In genomic region chr5:77807726-77808125, GRCm38 (mm10) we compare ENCODE assay signal across 8 mouse cellular contexts.
DNase-seq lines count a peak whose midpoint lies in the region; ATAC-seq lines count a peak whose summit lies in the region.

No protein-coding gene starts in this region.

- no peaks in the 10 kb centered on the region for H3K36me3 ChIP-seq in hindbrain, embryonic 11.5 days (ENCODE audit: control insufficient read depth, insufficient read depth, low read length)
- no peaks in the 10 kb centered on the region for H3K36me3 ChIP-seq in hindbrain, embryonic 16.5 days (ENCODE audit: control insufficient read depth, insufficient read depth, low read length)
- H3K36me3 ChIP-seq in hindbrain, embryonic 12.5 days = no peaks in the 10 kb centered on the region

- 33% methylated on average over 3 of the region's 3 CpGs for WGBS in hindbrain, embryonic 11.5 days
- 31% methylated on average over 3 of the region's 3 CpGs for WGBS in hindbrain, embryonic 16.5 days
- WGBS in hindbrain, embryonic 12.5 days = 39% methylated on average over 3 of the region's 3 CpGs

- no peak; the same call in 1 of the 2 replicates for ATAC-seq in hindbrain, embryonic 11.5 days (ENCODE audit: low FRiP score)
- ATAC-seq in hindbrain, embryonic 16.5 days = no peak; the same call in 1 of the 2 replicates
- ATAC-seq in hindbrain, embryonic 12.5 days (ENCODE audit: low FRiP score) = peak; percentile 17; the same call in 1 of the 2 replicates
- ATAC-seq in erythroblast, adult 5-6 weeks (replicated peaks; ENCODE audit: low FRiP score, poor library complexity, severe bottlenecking) = no peak

- H3K9me3 ChIP-seq in hindbrain, embryonic 11.5 days (ENCODE audit: control insufficient read depth, low read length) = no peaks in the 10 kb centered on the region
- H3K9me3 ChIP-seq in hindbrain, embryonic 16.5 days (ENCODE audit: control insufficient read depth, low read length) = no peaks in the 10 kb centered on the region
- H3K9me3 ChIP-seq in hindbrain, embryonic 12.5 days (replicated peaks) = no peaks in the 10 kb centered on the region

- no peak overlapping the region for H3K4me2 ChIP-seq in hindbrain, embryonic 11.5 days (replicated peaks; ENCODE audit: low read depth, low read length)
- H3K4me2 ChIP-seq in hindbrain, embryonic 16.5 days (ENCODE audit: low read length) = no peak overlapping the region
- H3K4me2 ChIP-seq in hindbrain, embryonic 12.5 days (replicated peaks) = no peak overlapping the region

- H3K4me1 ChIP-seq in hindbrain, embryonic 11.5 days (replicated peaks; ENCODE audit: control insufficient read depth, insufficient read depth, low read length) = no peaks in the 10 kb centered on the region
- peaks cover 8% of the 10 kb centered on the region for H3K4me1 ChIP-seq in hindbrain, embryonic 16.5 days (ENCODE audit: control insufficient read depth, insufficient read depth, low read depth, low read length)
- H3K4me1 ChIP-seq in hindbrain, embryonic 12.5 days = peaks cover 25% of the 10 kb centered on the region

- H3K9ac ChIP-seq in hindbrain, embryonic 11.5 days (ENCODE audit: low read depth, low read length) = no peak overlapping the region
- no peak overlapping the region for H3K9ac ChIP-seq in hindbrain, embryonic 16.5 days (ENCODE audit: low read depth, low read length)
- no peak overlapping the region for H3K9ac ChIP-seq in hindbrain, embryonic 12.5 days

- DNase-seq in hindbrain, embryonic 11.5 days (ENCODE audit: low spot score) = peak; percentile 88
- peak; percentile 66 for DNase-seq in R1 (ENCODE audit: low read depth, low spot score)
- DNase-seq in embryo, embryonic 10 days (ENCODE audit: low spot score) = peak; percentile 84
- peak; percentile 24 to 38 for DNase-seq in left cerebral cortex, adult 8-10 months (ENCODE audit: low spot score in 2 of 2)
- peak; percentile 13 for DNase-seq in ovary, adult 18-20 months (ENCODE audit: low spot score)

- no peaks in the 10 kb centered on the region for H3K27me3 ChIP-seq in hindbrain, embryonic 11.5 days (ENCODE audit: control insufficient read depth, insufficient read depth, low read length)
- H3K27me3 ChIP-seq in hindbrain, embryonic 16.5 days (replicated peaks; ENCODE audit: control insufficient read depth, insufficient read depth, low read length) = no peaks in the 10 kb centered on the region
- H3K27me3 ChIP-seq in hindbrain, embryonic 12.5 days = no peaks in the 10 kb centered on the region

- H3K4me3 ChIP-seq in hindbrain, embryonic 11.5 days (ENCODE audit: low read depth, low read length) = no peak overlapping the region
- no peak overlapping the region for H3K4me3 ChIP-seq in hindbrain, embryonic 16.5 days (ENCODE audit: low read length)
- H3K4me3 ChIP-seq in hindbrain, embryonic 12.5 days = no peak overlapping the region

- H3K27ac ChIP-seq in hindbrain, embryonic 11.5 days (ENCODE audit: low read depth, low read length) = no peak overlapping the region
- H3K27ac ChIP-seq in hindbrain, embryonic 16.5 days (ENCODE audit: low read depth, low read length) = no peak overlapping the region
- 0 out of 2 replicates have a peak overlapping the region, but pooled peaks have one; percentile 30 for H3K27ac ChIP-seq in hindbrain, embryonic 12.5 days

Comparison
In these comparisons a context has a peak if more than half of its experiments do, and no peak if none do; other contexts are left out.
1. DNase-seq: peak in every context shown above with its lines; median percentile 88 in hindbrain, embryonic 11.5 days; 84 in embryo, embryonic 10 days; 66 in R1; 31 in left cerebral cortex, adult 8-10 months; 13 in ovary, adult 18-20 months.